Mouse (Mus musculus) cortical plate, adult 2 months (tissue): ENCODE results near the gene Tmem41a.
A peak's percentile ranks its signal among the peaks of the same experiment; 100 is the strongest.

Source experiments
- CTCF ChIP-seq: fragments of 200-500 bp; IDR thresholded peaks from 2 replicates; pipeline ENCODE4 v1.5.1; 2011; ENCODE audit warnings: mild to moderate bottlenecking, control low read depth, low read length; ENCODE audit not compliant: insufficient read depth; ENCODE audit errors: extremely low read depth
- POLR2A ChIP-seq: fragments of 200-500 bp; IDR thresholded peaks from 2 replicates; pipeline ENCODE4 v1.6.1; 2011; ENCODE audit warnings: mild to moderate bottlenecking, low read length, control low read depth; ENCODE audit not compliant: insufficient read depth; ENCODE audit errors: extremely low read depth

DNA sequence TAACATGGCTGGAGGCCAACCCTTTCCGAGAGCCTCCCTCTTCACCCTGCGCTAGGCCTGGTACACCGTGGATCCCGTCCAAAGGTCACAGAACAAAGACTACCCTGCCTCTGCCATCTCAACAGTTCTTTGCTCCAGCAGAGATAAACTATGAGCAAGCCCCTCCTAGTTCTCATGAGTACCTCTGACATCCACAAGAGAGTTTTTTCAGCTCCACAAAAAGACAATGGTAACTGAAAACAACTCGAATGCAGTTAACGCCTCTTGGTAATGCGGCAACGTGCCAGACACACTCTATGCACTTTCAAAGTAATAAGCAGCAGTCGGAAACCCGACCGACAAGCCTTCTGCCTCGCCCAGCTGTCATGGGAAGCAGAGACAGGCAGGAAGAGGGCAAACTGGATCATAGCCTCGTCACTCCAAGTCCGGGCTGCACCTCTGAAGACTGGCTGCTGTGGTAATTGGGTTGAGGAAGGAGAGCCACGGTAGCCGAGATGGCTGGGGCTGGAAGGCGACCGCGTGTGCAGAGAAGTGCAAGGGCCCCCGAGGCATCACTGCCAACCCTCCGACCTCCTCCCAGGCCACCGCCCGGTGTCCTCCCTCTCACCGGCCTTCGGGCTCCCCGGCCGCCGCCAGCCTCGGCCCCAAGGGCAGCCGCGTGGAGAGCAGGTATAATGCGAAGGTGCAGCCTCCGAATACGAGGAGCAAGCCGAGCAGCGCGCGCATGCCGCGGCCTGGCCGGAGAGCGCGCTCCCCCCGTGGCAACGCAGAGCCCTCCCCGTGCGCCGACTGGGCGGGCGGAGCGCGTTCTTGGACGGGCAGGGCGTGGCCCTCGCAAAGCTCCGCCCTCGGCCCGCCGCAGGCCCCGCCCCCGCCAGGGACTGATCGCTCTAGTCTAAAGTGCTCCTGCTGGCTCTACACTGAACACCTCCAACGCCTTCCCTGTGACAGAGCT, at the start of gene Tmem41a:
- TF ChIP-seq CTCF = no peak
- TF ChIP-seq POLR2A = peak; percentile 68
